Mouse (Mus musculus) left cerebral cortex, postnatal 25 days (tissue): ENCODE measurements around the gene Srsf6. TPM values are rescaled to one million over a fixed set of nuclear protein-coding genes. Genes with fewer than 3 reads are reported as not detected.
"Not testable (repeated sequence)": the region's sequence is repeated elsewhere in the genome, so short reads cannot be mapped to it uniquely, and the experiment has no call there.

ENCODE experiments used
- DNase-seq, 2 experiments: peaks; one replicate each; pipeline ENCODE4 v3.0.0; 2022; ENCODE audit warnings: low spot score in 2 of 2, mixed read lengths in 1 of 2
- intact Hi-C: fragments of 180-260 bp; cut with DNase I; formaldehyde crosslinking; loops from one replicate; pipeline ENCODE4 v1.15.1; 2025
- total RNA-seq, 2 experiments: library from RNA; stranded (reverse); gene quantifications; 2 replicates each; pipeline ENCODE4 v1.2.3; 2021

Gene Srsf6
- 100 to 1,000 TPM in 1 of 2 experiments, 10 to 100 TPM in 1; 99.0 to 105 TPM for total RNA-seq

DNA sequence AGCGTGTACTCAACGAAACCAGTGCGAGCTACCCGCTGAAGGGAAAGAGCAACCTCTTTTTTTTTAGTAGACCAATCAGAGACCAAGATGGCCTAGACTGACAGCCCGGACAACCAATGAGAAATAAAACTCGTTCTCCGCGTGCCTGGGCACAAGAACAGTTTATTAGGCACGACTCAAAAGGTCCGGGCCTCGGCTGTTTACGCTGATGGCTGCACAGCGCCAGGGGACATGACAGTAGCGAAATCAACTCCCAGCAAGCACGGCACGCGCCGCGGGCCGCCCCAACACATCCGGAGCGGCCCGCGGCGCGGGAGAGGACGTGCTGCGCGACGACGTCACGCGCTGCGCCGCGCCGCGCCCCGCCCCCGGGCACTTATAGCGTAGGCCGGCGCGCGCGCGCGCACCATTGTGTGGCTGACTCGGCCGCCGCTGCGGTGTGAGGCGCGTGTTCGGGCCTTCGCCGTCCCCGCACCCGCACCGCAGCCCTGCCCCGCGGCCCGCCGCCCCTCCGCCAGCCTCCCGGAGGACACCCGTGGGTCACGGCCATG lies at the start of gene Srsf6:
Gene Srsf6, plus strand, starts transcription at position 406 of the 551 bp plus-strand sequence.
- intact Hi-C loops: loop anchor here (1.0 to 5.0 kb wide), 2 partner anchors 86 to 488 kb away; partner anchors contain the start of gene Ift52
- peak; percentile 92 to 94 for DNase-seq

DNA sequence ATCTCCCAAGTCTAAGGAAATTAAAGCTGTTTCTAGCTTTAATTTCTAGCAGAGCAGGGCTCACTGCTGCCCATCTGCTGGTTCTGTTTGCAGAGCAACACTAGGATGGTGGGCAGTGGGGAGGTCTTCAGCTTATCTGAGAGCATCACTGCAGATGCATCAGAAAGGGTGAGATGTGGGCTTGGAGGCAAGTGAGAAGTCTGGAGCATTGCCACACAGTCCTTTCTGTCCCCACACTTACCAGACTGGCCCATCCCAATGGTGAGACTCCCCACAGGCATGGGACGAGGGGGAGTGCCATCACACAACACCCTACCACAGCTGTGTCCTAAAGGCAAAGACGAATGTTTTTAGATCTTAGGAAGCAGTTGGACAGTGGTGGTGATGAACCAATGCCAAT lies 47.2 kb upstream of the Srsf6 start:
- peak in 1 of 2 experiments; percentile 73 for DNase-seq
- intact Hi-C loops: loop anchor here (10.0 kb wide), 1 partner anchor 1079 kb away; no protein-coding TSS in a partner anchor

- intact Hi-C loops: loop anchor here (5.0 to 10.0 kb wide), 2 partner anchors 175 to 1082 kb away; no protein-coding TSS in a partner anchor
- no peak for DNase-seq
These were observed 44.2 kb upstream of the Srsf6 start for GRCm38 (mm10) chr2:162887121-162887520.

DNA sequence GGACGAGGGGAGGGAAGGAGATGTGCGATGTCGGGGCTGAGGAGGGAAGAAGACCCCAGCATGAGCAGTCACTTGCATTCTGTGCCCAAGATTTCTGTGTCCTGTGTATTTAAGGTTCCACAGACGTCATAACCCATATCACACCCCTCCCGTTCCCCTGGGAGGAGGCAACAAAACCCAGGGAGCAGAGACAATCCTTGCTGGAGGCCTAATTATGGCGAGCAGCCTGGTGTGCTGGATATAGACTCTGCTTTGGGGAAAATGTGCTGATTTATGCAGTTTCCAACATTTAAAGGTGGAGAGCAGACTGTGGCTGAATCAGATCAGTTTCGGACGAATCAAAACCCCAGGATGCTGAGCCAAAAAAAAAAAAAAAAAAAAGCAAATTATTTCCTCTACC lies 42.7 kb upstream of the Srsf6 start:
- intact Hi-C loops: loop anchor here (1.0 to 10.0 kb wide), 4 partner anchors 92 to 1084 kb away; no protein-coding TSS in a partner anchor

DNA sequence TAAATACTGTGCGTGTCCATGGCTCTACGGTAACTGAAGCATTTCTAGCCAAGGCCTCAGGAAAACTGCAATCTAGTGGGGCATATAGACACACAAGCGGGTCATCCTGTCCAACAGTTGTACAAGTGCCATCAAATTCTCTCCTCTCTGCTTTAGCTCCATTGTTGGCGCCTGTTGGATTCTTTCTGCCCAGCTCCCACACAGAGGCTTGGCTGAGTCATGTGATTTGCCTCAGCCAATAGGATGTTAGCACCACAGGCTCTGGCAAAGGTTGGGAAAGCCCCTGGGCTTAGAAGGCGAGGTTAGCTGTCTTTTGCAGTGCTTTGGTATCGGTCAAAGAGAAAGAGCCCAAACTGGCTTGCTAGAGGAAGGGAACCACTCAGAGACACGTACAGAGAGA lies 42.1 kb upstream of the Srsf6 start:
- peak in 1 of 2 experiments; percentile 72 for DNase-seq
- intact Hi-C loops: loop anchor here (2.0 to 10.0 kb wide), 3 partner anchors 92 to 1084 kb away; no protein-coding TSS in a partner anchor

More for the DNA sequence above, 42.7 kb upstream of the Srsf6 start:
- peak; percentile 35 to 93 for DNase-seq

DNA sequence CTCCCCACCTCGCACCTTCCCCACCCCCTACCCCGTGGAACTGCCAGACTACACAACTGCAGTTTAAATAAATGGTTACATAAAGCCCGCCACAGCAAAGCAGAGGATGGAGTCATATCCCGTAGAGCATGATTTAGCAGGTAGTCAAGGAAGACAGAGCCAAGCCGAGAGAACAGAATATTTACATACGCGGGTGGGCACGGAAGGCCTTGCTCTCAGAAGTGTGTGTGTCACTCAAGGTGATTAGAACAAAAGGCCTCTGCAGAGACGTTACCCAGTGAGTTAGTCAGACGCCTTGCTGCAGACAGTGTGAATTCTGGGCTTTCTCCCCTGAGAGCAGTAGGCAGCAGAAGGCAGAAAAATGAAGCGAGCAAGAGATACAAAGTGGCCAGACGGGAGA lies 41.6 kb upstream of the Srsf6 start:
- DNase-seq: peak in 1 of 2 experiments; percentile 50
- intact Hi-C loops: loop anchor here (2.0 to 10.0 kb wide), 3 partner anchors 93 to 1085 kb away; no protein-coding TSS in a partner anchor

DNA sequence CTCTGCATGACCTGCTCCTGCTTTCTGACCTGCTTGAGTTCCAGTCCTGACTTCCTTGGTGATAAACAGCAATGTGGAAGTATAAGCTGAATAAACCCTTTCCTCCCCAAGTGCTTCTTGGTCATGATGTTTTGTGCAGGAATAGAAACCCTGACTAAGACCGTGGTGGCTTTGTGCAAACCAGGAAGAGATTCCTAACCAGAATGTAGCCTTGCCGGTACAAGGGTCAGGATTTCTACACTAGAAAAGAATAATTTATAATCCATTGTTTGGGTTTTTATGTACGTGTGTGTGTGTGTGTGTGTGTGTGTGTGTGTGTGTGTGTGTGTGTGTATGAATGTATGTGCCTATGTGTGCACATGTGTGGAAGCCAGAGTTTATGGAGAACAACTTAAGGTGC lies 38.3 kb upstream of the Srsf6 start:
- intact Hi-C loops, DNase-seq: not testable (repeated sequence)

DNA sequence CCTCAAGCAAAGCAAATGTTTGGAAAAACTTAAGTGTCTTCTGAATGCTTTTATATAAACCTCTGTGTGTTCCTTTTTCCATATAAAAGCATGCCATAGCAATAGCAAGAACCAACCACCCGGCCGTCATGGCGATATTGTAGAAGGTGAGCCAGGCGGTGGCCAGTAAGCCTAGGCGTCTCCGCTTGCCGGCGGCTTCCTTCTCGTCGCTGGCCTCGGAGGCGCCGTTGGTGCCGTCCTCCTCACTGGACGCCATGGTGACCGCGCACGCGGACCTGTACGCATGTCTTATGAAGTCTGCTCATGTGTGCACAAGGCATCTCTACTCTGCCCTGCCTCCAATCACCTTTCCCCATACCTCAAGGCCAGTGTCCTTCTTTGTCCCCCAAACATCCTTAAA lies 32.1 kb upstream of the Srsf6 start:
- DNase-seq, intact Hi-C loops: not testable (repeated sequence)

DNA sequence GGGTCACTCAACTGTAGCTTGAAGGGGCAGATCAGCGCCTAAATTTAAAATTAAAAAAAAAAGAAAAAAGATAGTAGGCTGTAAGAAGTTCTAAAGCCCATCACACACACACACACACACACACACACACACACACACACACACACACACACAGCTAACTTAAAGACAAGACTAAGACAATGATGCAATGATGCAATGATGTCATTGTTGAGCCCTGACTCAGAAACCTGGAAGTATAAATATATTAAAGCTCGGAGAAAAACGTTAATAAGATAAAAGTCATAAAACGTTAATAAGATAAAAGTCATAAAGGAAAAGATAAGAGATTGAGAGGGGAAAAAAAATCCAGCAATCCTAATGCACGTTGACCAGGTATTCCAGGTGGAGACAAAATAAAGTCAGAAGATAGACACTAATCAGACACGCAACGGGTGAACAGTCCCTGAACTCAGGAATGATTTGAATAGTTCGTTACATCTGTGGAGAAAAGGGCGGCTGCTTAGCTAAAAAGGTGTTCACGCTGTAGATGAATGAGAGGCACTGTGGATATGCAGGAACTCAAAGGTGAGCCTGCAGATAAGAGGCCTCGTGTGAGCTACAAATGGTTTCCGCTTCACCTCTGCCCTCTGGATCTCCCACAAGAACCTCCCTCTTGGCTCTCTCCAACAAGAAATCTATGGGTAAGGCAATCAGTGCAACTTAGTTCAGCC lies 31.3 kb upstream of the Srsf6 start:
- no peak for DNase-seq
- intact Hi-C loops: no loop called here

DNA sequence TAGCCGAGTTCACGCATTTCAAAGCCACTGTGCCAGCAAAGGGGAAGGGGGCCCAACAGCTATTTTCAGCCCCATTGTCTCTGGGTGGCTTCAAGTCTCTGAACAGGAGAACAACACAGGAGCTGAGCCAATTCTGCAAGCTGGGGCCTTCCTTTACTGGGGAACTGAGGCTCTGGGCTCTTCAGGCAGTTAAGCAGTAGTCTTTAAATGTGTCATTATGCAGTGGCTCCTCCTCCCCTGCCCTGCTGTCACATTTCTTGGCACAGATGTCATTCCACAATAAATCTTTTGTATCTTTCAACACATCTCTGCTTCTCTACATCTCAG lies 30.8 kb upstream of the Srsf6 start:
- intact Hi-C loops: no loop called here

DNA sequence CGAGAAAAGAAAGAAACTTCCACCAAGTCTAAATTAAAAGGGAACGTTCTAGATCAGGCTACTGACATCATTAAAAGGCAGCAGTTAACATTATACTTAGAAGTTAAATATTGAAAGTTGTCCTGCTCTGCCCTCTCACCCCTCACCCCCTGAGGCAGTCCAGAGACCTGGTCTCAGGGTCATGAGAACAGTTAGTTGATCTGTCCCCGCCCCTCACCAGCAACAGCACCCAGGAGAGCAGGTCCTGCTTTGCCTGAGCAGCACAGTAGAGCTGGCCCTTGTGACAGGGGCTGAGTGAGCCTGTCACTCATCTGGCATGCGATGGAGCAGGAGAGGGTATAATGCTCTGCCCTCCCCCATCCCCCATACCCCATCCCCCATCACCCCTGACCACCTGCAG lies 25.4 kb upstream of the Srsf6 start:
- intact Hi-C loops: no loop called here
- no peak for DNase-seq

More for the DNA sequence above, 30.8 kb upstream of the Srsf6 start:
- DNase-seq: no peak

DNA sequence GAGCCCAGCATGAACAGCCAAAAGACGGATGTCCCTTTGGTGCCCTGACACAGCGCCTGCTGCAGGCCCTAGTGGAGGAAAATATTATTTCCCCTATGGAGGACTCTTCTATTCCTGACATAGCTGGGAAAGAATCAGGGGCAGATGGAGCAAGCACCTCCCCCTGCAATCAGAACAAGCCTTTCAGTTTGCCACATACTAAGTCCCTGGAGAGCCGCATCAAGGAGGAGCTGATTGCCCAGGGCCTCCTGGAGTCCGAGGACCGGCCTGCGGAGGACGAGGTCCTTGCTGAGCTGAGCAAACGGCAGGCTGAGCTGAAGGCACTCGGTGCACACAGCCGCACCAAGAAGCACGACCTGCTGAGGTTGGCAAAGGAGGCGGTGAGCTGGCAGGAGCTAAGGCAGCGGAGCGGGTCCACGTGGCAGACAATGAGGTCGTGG lies 23.3 kb upstream of the Srsf6 start:
- DNase-seq: no peak
- intact Hi-C loops: no loop called here

DNA sequence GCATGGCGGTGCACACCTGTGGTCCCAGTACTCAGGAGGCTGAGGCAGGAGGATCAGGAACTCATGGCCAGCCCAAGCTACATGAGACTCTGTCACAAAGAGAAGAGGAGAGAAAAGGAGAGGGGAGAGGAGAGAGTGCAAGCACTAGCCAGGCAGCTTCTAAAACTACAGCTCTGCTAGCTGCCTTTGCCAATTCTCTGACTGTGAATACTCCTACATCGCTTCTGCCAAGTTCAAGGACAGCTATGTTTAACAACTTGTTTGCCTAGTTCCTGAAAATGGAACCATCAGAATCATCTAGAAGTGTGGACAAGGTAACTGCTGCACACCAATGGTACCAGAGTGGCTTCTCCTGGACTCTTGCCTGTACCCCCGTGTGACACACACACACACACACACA lies 17.3 kb upstream of the Srsf6 start:
- intact Hi-C loops: loop anchor here (2.0 to 10.0 kb wide), 3 partner anchors 99 to 1449 kb away; partner anchors contain the start of gene Ptprt
- DNase-seq: peak in 1 of 2 experiments; percentile 70

GRCm38 (mm10) chr2:162914519-162914918 lies 16.8 kb upstream of the Srsf6 start:
- intact Hi-C loops: loop anchor here (2.0 to 10.0 kb wide), 3 partner anchors 100 to 1450 kb away; partner anchors contain the start of gene Ptprt
- DNase-seq: peak; percentile 36 to 69

DNA sequence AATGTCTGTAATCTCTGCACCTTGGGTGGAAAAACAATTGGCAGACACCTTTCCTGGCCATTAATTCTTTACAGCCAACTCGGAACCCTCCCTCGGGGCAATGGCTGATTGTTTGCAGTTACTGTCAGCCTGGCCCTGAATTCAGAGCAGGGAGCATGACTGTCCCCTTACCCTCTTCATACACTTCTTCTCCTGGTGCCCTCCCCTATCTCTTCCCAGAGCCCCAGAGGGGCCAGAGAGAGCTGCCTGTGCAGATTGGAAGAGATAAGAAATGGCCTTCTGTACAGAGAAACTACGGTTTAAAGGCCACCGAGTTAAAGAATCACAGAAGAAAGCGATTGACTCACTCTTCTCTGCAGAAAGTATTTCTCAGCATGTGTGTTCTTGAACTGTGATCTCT lies 11.4 kb upstream of the Srsf6 start:
- no peak for DNase-seq
- intact Hi-C loops: loop anchor here (5.0 to 10.0 kb wide), 3 partner anchors 412 to 1455 kb away; no protein-coding TSS in a partner anchor

- DNase-seq: peak; percentile 65 to 74
- intact Hi-C loops: loop anchor here (5.0 kb wide), 2 partner anchors 410 to 480 kb away; no protein-coding TSS in a partner anchor
These were observed 9.1 kb upstream of the Srsf6 start for GRCm38 (mm10) chr2:162922183-162922582.

- DNase-seq: peak; percentile 34 to 69
- intact Hi-C loops: loop anchor here (5.0 kb wide), 2 partner anchors 409 to 479 kb away; no protein-coding TSS in a partner anchor
These were observed 8.5 kb upstream of the Srsf6 start for GRCm38 (mm10) chr2:162922834-162923233.

DNA sequence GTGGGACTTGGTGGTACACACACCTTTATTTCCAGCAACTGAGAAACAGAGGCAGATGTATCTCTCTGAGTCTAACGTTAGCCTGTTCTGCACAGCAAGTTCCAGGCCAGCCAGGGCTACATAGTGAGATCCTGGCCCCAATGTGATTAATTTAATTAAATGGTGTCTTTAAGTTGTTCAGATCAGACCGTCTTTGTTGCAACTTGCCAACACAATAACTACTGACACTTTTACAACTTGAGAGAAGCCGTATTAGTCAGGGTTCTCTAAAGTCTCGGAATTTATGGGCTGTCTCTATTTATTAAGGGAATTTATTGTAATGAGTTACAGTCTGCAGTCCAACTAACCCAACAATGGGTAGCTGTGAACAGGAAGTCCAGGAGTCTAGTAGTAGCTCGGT lies 7.2 kb upstream of the Srsf6 start:
- no peak for DNase-seq
- intact Hi-C loops: loop anchor here (5.0 kb wide), 2 partner anchors 408 to 478 kb away; no protein-coding TSS in a partner anchor

DNA sequence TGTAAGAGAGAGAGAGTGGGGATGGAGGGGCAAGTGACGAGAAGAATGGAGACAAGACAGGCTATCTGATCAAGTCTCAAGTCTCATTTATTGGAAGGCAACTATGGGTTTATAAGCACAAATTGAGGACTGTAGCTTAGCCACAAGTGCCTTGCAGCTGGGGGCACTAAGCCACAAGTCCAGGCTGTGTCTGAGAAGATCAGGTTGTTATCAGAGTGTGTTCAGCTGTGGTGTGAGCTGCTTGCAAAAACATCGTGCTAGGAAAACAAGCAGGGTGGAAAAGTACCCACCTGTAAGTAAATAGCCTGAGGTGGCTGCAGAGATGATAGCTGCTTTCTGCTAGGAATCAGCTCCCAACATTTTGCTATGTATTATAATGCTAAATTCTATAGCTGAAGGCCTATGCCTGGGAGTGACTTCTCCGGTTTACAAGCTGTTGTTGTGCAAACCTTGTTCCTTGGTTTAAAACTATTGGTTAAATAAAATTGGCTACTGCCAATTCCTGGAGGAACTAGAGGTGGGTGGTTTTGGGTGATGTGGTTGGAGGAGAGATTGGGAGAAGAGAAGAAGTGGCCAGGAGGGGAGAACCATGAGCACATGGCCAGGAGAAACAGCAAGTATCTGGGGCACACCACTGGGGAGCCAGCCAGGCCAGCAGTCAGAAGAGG lies 3.3 kb upstream of the Srsf6 start:
- DNase-seq: no peak
- intact Hi-C loops: no loop called here

GRCm38 (mm10) chr2:162929704-162930103 lies 1.6 kb upstream of the Srsf6 start:
- intact Hi-C loops: loop anchor here (5.0 kb wide), 1 partner anchor 88 kb away; the partner anchor contains the start of gene Ift52
- DNase-seq: no peak
